Mouse (Mus musculus) activated CD4-positive, CD25-positive, alpha-beta regulatory T cell, adult 4 months (primary cell): Measurements from ENCODE around the gene Ccdc175. TPM values are rescaled to one million over a fixed set of nuclear protein-coding genes. Genes with fewer than 3 reads are reported as not detected.

ENCODE experiments used
- ATAC-seq: one replicate; pipeline ENCODE4 v1.8.0; 2017
- polyA plus RNA-seq, 2 experiments: library from polyadenylated mRNA; unstranded; fragments of 100-300 nt; shearing (Covaris generic); gene quantifications; one replicate each; pipeline ENCODE4 v1.2.1; 2017

Gene Ccdc175
- not detected for polyA plus RNA-seq

DNA sequence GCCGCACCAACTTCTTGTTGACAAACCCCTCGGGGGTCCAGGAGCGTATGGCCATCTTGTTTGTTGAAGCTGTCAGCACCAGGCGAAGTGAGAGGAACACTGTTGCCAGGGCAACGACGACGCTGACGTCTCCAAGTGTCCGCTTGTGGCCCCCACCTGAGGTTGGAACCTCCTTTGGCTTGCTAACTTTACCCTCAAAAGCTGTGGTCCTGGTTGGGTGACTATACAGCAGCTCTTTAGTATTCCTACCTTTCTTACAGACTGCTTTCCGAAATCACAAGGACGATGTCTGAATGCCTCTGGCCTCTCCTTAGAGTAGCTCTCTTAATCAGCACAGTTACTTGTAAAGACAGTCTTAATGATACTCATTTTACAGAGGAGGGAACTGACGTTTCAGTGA is at the start of gene Ccdc175:
Gene Ccdc175, minus strand, starts transcription at position 101 of the 400 bp plus-strand sequence.
- ATAC-seq: no peak

DNA sequence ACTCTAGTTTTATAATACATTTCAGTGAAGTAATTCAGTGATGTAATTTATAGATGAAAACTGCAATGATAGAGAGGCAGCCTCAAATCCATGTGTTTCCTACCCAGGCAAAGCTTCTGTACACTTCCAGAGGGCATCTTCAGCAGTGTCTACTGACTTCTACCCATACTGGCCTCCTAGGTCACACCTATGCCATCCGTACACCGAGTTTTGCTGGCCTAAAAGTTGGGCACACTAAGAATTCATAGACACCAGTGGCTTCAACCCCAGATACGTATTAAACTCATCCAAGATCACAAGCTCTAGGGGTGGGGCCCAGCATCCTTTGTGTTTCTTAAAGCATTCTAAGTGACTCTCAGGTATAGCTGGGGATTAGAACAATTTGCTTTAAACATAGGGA is 49.3 kb upstream of the Ccdc175 start:
- ATAC-seq: no peak

DNA sequence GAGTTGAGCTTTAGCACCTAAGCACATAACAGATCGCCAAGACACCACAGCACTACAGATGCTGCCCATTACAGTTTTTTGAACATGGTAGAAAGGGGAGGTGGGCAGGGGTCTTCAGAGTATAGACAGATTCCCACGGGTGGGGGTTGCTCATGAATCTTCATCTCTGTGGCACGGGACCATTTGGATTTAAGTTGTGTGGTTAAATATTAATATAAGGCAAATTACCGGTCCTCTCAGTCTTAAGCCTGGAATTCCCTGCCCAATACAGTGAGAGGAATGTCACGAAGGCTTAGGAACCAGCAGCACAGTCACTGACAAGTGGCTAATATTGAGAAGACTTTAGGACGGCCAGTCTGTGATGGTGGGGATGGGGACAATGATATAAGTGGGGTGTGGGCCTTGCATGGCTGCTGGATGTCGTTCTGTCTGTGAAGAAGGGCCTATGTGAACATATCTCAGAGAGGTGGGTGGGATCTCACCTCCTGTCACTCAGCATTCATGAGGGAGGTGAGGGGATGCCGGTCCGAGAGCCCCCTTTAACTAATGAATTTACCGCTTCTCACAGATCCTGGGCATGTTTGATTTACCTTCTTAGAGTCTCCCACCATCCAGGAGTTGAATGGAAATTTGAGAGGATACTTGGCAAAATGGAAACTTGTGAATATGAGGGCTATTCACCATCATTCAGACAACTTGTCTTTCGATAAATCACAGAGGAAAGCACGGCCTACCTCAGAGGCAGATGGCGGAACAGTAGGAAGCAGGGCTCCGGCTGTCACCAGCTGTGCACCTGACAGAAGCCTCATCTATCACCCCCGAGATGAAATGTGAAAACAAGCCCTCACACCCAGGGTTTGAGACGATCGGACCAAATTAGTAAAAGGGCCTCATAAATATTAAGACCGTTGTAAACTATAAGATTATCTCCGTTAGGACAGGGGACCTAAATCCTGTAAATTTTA is 48.3 kb upstream of the Ccdc175 start:
- no peak for ATAC-seq

DNA sequence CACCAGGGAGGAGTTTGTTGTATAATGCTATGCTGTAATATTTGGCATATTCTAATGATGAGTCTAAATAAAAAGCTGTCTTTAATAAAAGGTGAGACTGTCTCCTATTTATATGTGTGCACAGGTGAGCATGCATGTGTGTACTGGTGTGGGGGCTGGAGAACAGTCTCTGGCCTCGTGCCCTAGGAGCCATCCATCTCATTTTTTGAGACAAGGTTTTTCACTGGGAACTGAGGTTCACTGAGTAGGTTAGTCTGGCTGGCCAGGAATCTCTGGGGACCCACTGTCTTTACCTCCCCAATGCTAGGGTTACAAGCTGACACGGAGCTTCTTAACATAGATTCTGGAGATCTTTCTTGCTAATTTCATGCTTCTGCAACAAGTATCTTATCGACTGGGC is 47.3 kb upstream of the Ccdc175 start:
- ATAC-seq: no peak

DNA sequence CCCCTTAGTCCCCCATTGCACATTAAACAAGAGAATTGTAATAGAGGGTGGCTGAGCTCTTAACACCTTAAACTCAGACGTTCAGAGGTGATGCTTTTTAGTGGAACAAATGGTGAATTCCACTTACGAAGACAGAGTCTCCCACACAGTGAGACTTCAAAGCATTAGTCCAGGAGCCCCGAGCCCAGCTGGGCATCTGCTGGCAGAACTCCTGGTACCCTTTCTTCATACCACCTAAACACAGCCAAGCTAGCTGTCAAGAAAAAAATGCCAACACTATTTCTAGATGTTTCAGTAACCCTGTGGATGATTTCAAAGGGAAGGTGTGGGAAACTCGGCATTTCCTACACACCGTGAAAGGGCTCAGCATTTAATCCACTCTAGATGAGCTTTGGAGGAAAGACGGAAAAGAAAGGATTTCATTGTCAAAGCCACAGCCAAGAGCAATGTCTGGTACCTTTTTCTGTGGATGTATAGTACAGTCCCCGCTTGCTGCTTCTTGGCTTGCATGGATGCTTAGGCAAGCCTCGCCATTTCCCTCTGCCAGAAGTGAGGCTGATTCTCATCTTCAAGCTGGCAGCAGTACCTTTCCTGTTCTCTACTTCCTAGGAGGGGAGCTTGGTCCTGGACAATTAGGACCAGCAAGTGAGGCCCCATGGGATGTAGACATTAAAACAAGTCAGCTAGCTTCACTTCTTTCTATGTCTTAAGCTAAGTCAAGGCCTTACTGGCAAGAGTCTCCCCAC is 44.8 kb upstream of the Ccdc175 start:
- ATAC-seq: no peak

DNA sequence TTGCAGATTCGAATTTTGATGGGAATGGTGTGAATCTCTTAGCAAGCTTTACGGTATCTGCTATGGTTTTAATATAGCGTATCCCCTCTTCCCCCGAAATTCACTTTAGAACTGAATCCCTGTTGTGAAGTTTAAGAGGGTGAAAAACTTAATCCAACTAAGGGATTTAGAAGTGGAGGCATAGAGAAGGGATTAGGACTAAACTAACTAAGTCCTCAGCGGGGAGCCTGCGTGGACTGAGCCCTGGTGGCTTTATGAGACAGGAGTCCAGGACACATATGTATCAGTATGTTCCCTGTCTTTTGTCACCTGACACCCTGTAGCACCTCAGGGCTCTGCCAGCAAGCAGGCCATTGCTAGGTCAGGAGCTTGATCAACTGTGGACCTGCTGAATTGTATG is 42.9 kb upstream of the Ccdc175 start:
- no peak for ATAC-seq

DNA sequence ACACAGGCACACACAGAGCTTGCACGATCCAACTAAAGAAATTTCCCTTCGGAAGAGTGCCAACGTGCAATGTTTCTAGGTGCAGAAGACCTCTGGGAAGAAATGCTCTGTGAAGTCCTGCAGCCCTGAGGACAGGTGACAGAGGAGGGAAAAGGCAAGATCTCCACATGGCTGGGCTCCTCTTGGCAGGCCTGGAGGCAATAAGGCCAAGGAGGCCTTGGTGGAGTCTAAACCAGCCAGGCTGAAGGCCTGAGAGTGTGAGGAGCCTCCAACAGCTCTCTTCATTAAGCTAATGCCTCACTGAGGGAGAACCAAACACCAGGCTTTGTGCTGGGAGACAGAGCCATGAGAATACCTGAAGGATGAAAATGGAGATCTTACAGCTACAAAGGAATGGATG is 40.5 kb upstream of the Ccdc175 start:
- no peak for ATAC-seq

DNA sequence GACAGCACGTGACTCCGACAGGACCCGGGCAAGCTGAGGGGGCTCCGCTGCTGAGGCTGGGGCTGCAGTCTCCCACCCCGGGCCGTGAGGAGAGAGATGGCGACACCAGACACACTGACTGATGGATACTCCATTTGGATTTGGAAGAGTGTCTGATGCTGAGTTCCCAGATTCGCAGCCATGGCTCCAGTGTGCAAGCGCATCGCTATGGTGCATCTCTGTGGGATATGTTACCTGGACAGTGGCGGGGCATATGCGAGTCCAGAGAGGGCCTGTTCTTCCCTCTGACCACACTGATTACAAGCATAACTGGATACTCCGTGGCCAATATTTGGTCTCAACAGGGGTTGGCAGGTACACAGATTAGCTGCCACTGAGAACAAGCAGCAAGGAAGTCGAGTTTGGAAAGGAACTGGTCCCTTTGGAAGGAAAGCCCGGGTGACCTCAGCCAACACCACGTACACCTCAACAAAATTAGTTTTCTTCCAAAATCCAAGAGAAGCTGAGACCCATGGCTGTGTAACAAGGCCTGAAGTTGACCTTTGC is 38.8 kb upstream of the Ccdc175 start:
- no peak for ATAC-seq

DNA sequence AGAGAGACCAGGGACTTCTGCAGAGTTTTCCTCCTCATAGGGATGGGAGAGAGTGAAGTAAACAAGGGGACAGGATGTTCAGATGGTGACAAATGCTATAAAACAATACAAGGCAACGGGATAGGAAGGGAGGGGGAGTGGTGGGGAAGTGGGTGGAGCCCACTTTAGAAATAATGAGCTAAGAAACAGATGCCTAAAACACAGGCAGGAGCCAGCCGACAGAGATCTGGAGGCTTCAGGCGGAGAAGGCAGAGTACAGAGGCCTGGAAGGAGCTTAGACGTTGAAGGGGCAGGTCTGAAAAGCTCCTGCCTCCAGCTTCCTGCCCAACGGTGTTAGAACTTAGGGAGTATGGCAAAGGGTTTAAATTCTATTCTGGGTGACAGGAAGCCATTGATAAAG is 28.7 kb upstream of the Ccdc175 start:
- no peak for ATAC-seq

DNA sequence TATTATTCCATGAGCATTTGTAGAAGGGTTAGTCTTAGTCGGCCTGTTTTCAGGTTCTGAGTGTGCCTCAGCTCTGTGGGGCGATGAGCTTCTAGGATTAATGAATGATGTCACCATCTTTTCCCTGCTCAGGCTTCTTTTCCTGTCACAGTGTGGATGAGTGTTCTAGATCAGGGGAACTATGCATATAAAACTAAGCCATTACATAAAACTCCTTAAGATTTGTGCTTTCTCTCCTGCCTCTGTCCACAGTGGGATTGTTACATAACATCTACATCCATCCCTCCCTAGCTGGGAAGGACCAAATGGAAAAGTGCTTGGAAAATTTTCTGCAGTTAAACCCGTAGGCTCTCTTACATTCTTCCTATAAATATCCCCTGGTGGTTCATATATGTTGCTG is 16.0 kb upstream of the Ccdc175 start:
- no peak for ATAC-seq

DNA sequence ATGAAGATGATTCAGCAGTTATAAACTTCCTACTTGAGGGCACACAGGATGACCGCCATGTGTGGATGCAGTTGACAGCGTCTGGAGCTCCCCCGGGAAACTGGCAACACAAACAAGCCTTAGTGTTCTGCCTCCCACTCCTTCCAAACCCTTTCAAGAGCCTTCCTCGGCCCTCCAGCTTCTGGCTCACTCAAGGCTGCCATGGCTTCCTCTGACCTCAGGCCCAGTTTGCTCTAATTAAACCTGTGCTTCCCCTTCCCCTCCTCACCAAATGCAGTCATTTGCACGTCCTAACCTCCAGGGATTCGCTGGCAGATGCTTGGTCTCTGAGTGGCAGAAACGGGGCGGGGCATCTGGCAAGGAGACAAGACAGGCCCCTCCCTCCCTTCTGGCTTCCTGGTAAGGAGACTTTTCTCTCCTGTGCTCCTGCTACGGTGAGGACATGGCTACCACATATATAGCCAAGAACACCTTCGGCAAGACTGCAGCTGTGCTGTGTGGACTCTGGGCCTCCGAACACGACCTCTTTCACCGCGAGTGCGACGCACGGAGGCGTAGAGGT is 13.2 kb upstream of the Ccdc175 start:
- no peak for ATAC-seq

DNA sequence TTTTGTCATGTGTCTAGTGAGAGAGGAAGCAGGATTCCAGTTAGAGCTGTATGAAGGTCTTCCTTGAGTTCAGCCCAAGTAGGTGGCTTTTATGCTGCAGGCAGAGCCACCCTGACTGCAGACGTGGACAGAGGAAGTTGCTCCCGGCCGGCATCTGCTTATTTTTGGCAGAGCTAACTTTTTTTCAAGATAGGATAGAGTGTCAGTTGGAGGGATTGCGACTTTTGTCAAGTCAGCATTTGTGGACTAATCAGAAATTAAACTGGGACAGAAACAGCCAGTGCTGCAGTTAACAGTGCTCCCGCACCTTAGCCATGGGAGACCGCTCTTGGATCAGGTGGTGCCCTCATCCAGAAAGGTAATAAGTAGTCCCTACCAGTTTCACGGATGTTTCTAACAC is 12.6 kb upstream of the Ccdc175 start:
- no peak for ATAC-seq

DNA sequence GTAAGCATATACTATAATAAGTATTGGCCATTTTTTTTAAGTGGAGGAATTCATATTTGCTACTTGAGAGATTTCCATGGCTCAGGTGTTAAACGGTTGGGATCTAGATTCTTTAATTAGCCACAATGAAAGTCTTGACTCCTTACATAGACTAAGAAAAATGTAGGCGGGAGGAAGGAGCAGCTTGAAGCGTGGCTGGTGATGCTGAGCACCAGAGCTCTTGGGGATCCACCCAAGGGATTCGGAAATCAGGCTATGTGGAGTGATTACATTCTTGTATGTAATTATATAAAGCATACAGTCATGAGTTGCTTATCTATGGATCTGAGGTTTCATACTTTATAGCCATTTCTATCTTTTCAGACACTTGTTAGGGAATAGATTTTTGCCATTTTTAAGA is 5.3 kb downstream of the Ccdc175 start:
- ATAC-seq: no peak

DNA sequence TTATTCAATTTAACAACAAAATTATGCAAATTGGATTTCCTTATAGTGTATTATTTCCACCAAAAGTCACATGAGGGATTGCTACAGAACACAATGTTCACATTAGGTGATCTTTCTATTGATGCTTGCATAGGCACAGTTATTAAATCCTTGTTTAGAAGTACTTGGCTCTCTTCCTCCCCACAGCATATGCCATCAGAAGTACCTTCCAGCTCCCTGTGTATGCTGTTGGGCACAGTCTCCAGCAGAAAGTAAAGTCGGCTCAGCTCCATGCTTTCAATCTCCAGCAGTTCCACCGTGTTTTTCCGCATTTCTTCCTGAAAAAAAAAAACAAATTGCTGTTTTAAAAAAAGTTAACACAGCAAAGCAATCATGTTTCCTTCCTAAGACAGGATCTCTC is 6.5 kb downstream of the Ccdc175 start:
- ATAC-seq: no peak

DNA sequence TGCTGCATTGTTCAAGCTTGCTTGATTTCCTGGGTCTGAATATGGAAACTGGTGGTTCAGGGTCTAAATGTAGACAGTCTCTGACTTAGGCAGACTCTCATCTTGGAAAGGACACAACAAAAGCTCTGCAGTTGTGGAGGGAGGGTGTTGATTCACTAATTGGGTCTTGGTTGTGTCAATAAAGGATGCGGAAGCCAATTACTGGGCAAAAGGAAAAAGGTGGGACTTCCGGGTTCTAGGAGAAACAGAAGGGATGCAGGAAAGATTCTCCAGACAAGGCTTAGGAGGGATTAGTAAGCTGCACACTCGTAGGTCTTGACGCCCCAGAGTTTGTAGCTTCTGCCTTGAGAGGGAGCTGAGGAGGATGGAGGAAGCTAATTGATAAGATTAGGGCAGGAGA is 26.4 kb downstream of the Ccdc175 start:
- no peak for ATAC-seq

DNA sequence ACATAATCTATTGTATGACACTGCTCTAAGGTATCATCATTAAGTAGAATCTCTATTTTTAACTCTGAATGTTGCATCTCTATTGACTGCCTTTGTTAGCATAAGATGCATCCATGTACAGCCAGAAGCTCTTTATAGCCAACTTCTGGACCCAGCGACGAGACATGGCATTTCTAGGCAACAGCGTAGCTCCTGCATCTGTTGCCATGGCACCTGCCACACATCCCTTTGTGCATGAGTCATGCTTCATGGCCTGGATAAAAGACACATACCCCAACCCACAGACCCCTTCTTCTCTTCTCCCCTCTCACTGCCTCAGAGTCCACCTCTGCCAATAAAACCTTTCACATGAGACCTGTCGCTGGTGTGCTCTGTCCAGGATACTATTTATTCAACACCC is 34.0 kb downstream of the Ccdc175 start:
- ATAC-seq: no peak

DNA sequence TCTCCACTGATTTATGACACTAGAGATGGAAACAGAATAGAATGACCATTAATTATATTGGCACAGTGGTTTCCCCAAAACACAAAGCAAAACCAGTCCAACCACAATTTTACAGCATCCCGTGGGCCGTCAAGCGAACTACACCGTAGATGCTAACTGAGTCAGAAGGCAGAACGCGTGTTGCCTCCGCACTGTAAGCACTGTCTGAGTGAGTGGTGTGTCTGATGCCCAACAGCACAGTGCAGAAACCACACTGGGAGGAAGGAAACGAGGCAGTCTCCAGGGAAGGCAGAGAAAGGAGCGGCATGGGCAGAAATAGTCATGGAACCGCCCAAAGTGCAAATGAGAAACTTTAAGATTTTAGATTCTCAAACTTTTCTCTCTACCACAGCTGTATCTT is 55.6 kb downstream of the Ccdc175 start:
- ATAC-seq: no peak

DNA sequence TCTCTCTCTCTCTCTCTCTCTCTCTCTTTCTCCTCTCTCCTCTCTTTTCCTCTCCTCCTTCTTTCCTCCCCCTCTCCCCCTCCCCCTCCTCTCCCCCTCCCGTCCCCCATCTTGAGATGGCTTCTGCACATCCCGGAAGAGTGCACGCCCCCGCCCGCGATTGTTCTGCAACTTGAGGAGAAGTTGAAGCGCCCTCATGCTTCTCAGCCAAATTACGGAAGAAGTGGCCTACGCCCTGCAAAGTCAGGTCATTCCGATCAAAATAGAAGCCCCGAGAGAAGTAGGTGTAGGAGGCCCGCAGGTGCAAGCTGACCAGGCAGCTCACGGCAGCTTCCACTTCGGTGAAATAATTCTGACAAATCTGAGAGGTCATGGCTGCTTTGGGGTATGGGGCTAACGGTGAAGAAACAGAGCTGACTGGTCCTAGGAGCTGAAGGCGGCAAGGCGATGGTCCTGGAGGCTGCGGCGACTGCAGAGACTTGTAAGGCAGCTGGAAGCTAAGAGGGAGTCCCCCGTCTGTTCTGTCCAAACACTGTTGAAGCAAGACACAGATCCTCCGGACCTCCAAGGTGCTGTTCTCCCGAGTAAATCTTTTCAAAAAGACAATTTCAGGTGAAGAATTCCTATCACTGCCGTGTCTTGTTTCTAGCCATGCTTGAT is 69.0 kb downstream of the Ccdc175 start:
- ATAC-seq: no peak

DNA sequence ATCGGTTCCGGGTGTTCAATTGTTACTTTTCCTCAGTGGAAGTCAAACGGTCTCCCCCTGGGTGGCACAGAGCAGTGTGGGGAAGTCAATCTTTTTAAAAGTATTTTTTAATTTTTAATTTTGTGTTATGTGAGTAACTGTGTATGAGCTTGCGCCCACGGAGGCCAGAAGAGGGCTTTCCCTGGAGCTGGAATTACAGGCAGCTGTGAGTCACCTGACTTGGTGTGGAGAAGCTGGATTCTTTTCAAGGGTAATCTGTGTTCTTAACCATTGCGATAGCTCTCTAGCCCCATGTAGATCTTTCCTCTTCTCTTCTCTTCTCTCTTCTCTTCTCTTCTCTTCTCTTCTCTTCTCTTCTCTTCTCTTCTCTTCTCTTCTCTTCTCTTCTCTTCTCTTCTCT is 69.7 kb downstream of the Ccdc175 start:
- ATAC-seq: no peak

DNA sequence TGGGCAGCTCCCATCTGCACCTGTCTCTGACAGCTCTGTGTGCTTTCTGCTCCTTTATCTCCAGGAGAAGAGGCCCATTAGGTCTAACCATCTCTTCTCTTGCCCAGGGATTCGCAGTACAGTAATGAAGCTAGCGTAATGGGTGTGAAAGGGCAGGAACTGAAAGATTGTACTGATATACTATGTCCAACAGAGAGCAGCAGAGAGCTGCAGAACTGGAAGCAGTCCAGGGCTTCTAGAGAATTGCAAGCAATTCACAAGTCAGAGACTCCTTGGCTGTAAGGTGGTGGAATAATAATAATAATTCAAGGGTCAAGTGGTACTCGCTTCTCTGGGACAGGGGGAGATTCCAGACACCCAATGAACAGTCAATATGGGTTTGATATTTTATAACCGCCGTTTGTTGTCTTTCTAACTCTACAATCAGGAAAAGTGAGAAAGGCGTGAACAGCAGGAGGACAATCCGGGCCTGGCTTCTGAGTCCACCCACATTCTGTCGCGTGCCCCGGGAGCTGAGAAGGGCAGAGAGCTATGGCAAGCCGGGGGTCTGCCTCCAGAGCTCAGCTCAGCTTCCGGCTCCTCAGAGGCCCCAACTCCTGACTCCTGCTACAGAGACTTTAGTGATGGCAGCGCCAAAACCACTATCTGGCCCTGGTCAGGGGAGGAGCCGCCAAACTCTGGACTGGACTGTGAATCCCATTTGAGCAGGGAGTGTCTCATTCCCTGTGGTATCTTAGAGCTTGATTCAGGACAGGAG is 80.1 kb downstream of the Ccdc175 start:
- peak; percentile 65 for ATAC-seq

DNA sequence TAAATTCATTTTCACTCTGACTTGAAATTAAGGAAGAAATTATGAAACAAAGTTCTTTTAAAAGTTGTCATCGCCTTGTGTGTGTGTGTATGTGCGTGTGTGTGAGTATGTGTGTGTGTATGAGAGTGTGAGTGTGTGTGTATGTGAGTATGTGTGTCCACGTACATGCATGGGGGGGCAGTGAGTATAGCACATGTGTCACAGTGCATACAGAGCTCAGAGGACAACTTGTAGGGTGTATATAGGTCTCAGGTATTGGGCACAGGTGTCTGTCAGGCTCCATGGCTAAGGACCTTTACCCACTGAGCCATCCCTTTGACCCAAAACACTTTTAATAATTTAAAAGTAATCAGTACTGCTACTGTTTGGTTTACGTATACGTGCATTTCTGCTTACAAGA is 80.8 kb downstream of the Ccdc175 start:
- ATAC-seq: no peak

DNA sequence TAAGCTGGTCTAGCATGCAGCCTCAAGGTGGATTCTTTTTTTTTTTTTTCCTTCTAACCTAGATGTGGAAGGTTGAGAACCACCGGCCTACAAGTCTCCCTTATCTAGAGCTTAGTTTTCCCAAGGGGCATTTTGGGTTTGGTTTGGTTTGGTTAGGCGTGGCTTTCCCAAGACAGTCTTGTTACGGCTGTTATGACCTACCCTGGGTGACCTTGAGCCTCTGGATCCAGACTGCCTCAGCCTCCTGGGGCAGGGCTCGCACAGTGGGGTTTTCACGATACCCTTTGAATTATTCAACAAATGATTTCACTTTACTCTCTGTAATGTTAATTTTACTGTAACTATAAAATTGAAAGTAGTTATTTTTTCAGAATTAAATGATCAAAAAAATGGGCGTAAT is 82.1 kb downstream of the Ccdc175 start:
- ATAC-seq: no peak
